Mouse (Mus musculus) T-helper 17 cell (primary cell): Measurements from ENCODE around the gene Setd1a.
"Not testable (repeated sequence)": the region's sequence is repeated elsewhere in the genome, so short reads cannot be mapped to it uniquely, and the experiment has no call there.

Source experiments
- in situ Hi-C, 2 experiments: fragments of 300-600 bp; cut with MboI, MseI; formaldehyde crosslinking; loops; 1 replicate in 1 of 2; 2 replicates in 1 of 2; pipeline ENCODE4 v1.15.1; 2025; ENCODE audit warnings: high pct_unique_total_duplicates in 2 of 2

The Setd1a gene

GRCm38 (mm10) chr7:127776426-127776825 is at the start of gene Setd1a:
Gene Setd1a (plus strand): TSS chr7:127776670.
- in situ Hi-C loops = no loop called here

GRCm38 (mm10) chr7:127727898-127728297 is 48.6 kb upstream of the Setd1a start:
- in situ Hi-C loops = no loop called here

- in situ Hi-C loops = no loop called here
Observed at GRCm38 (mm10) chr7:127730170-127730569, 46.3 kb upstream of the Setd1a start.

GRCm38 (mm10) chr7:127732066-127732465 is 44.4 kb upstream of the Setd1a start, which contains the start of gene Ctf2:
Gene Ctf2 (minus strand): TSS chr7:127732166.
- in situ Hi-C loops = not testable (repeated sequence)

GRCm38 (mm10) chr7:127744366-127745045 is 32.0 kb upstream of the Setd1a start, which contains the start of gene Fbxl19:
Gene Fbxl19 (plus strand): TSS chr7:127744543.
- in situ Hi-C loops = no loop called here

GRCm38 (mm10) chr7:127745251-127745651 is 31.2 kb upstream of the Setd1a start:
- in situ Hi-C loops = no loop called here

GRCm38 (mm10) chr7:127745652-127746493 is 30.6 kb upstream of the Setd1a start:
- in situ Hi-C loops = no loop called here

GRCm38 (mm10) chr7:127746494-127747491 is 29.7 kb upstream of the Setd1a start:
- in situ Hi-C loops = no loop called here

GRCm38 (mm10) chr7:127747559-127748234 is 28.8 kb upstream of the Setd1a start:
- in situ Hi-C loops = no loop called here

GRCm38 (mm10) chr7:127748235-127748560 is 28.3 kb upstream of the Setd1a start:
- in situ Hi-C loops = no loop called here

GRCm38 (mm10) chr7:127750131-127751127 is 26.0 kb upstream of the Setd1a start:
- in situ Hi-C loops = loop anchor here in 1 of 2 experiments (5.0 kb wide), 1 partner anchor 73 kb away; no protein-coding TSS in a partner anchor

GRCm38 (mm10) chr7:127751619-127752018 is 24.9 kb upstream of the Setd1a start:
- in situ Hi-C loops = loop anchor here in 1 of 2 experiments (5.0 kb wide), 1 partner anchor 74 kb away; no protein-coding TSS in a partner anchor

GRCm38 (mm10) chr7:127752069-127752468 is 24.4 kb upstream of the Setd1a start:
- in situ Hi-C loops = loop anchor here in 1 of 2 experiments (5.0 kb wide), 1 partner anchor 75 kb away; no protein-coding TSS in a partner anchor

GRCm38 (mm10) chr7:127753158-127753557 is 23.3 kb upstream of the Setd1a start:
- in situ Hi-C loops = loop anchor here in 1 of 2 experiments (5.0 kb wide), 1 partner anchor 76 kb away; no protein-coding TSS in a partner anchor

GRCm38 (mm10) chr7:127753741-127754140 is 22.7 kb upstream of the Setd1a start:
- in situ Hi-C loops = loop anchor here in 1 of 2 experiments (5.0 kb wide), 1 partner anchor 76 kb away; no protein-coding TSS in a partner anchor

- in situ Hi-C loops = loop anchor here in 1 of 2 experiments (10.0 kb wide), 1 partner anchor 85 kb away; no protein-coding TSS in a partner anchor
Observed at GRCm38 (mm10) chr7:127759716-127760115, 16.8 kb upstream of the Setd1a start.

- in situ Hi-C loops = loop anchor here in 1 of 2 experiments (10.0 kb wide), 1 partner anchor 86 kb away; no protein-coding TSS in a partner anchor
Observed at GRCm38 (mm10) chr7:127760478-127760877, 16.0 kb upstream of the Setd1a start.

- in situ Hi-C loops = loop anchor here in 1 of 2 experiments (10.0 kb wide), 1 partner anchor 86 kb away; no protein-coding TSS in a partner anchor
Observed at GRCm38 (mm10) chr7:127761026-127761425, 15.4 kb upstream of the Setd1a start.

GRCm38 (mm10) chr7:127763642-127764041 is 12.8 kb upstream of the Setd1a start:
- in situ Hi-C loops = loop anchor here in 1 of 2 experiments (10.0 kb wide), 1 partner anchor 89 kb away; no protein-coding TSS in a partner anchor
